Comparison of ENCODE assay signal across 16 mouse cellular contexts in the genomic region with DNA sequence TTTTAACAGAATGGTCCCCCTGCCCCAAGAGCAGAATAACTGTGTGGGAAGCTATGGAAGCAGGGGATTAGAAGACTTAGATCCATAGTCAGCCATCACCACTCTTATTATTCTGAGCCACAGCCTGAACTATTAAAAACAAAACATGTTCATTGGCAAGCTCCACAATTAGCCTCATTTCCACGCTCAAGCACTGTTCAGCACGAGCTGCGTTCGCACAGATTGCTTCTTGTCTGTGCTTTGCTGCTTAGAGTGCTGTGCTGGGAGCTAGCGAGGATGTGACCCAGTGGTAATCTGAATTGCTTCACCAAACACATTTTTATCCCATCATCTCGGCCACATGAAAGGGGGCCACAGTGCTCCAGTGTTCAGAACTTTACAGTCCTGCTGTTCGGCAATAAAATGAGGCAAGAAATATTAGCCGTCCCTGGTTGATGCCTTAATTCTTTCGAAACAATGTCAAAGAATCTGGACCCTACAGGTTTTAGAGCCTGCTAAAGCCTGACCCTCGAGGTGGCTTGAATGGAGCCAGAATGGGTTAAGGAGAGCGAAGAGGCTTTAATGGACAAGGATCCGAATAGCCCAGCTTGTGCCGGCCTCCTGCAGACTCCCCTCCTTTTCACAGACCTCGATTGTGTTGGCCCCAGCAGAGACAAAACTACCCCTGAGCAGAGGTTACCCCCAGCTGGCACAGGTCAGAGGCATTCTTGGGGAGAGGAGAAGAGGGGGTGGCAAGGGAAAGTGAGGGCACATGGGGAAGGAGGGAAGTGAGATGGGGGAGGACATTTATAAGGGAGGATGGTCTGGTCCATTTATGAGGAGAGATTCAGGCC. TPM values are rescaled to one million over a fixed set of nuclear protein-coding genes. Genes with fewer than 3 reads are reported as not detected.
DNase-seq lines count a peak whose midpoint lies in the region; ATAC-seq and TF ChIP-seq lines count a peak whose summit lies in the region.
"Had no signal": no experiment of that assay in that cellular context is flagged by ENCODE, and none has a peak within 500 bp of the region (broad histone marks: within the 10 kb centered on the region; RNA-seq: fewer than 3 reads in every experiment).

No protein-coding gene starts in this region.

- WGBS in forebrain, embryonic 16.5 days: 6% methylated on average over 14 of the region's 14 CpGs
- WGBS in limb, embryonic 14.5 days: 17% methylated on average over 14 of the region's 14 CpGs

- H3K4me2 ChIP-seq in forebrain, embryonic 16.5 days (ENCODE audit: low read length): peak overlapping the region; percentile 10; the same call in 1 of the 2 replicates
- H3K4me2 ChIP-seq in limb, embryonic 14.5 days (replicated peaks; ENCODE audit: low read depth, low read length, severe bottlenecking): no peak overlapping the region

- H3K36me3 ChIP-seq in forebrain, embryonic 16.5 days (ENCODE audit: control insufficient read depth, insufficient read depth): no peaks in the 10 kb centered on the region
- H3K36me3 ChIP-seq in limb, embryonic 14.5 days (ENCODE audit: control insufficient read depth, insufficient read depth, low read length): no peaks in the 10 kb centered on the region

- no peaks in the 10 kb centered on the region for H3K9me3 ChIP-seq in forebrain, embryonic 16.5 days (ENCODE audit: control insufficient read depth, low read length)
- no peaks in the 10 kb centered on the region for H3K9me3 ChIP-seq in limb, embryonic 14.5 days (ENCODE audit: control insufficient read depth, low read length)

- H3K27me3 ChIP-seq in forebrain, embryonic 16.5 days (replicated peaks; ENCODE audit: control insufficient read depth, insufficient read depth, low read length): peaks cover 27% of the 10 kb centered on the region
- H3K27me3 ChIP-seq in limb, embryonic 14.5 days (ENCODE audit: control insufficient read depth, insufficient read depth, low read length): peaks cover 9% of the 10 kb centered on the region; the same call in 1 of the 2 replicates

- peak; percentile 64 for ATAC-seq in forebrain, embryonic 16.5 days
- ATAC-seq in limb, embryonic 14.5 days (ENCODE audit: low FRiP score, low read depth): no peak

- H3K4me1 ChIP-seq in forebrain, embryonic 16.5 days (replicated peaks; ENCODE audit: control insufficient read depth, insufficient read depth, low read length): peaks cover 17% of the 10 kb centered on the region
- peaks cover 54% of the 10 kb centered on the region for H3K4me1 ChIP-seq in limb, embryonic 14.5 days (ENCODE audit: control insufficient read depth, insufficient read depth, low read length)

- H3K4me3 ChIP-seq in forebrain, embryonic 16.5 days (replicated peaks; ENCODE audit: low read length): no peak overlapping the region
- no peak overlapping the region for H3K4me3 ChIP-seq in limb, embryonic 14.5 days (replicated peaks; ENCODE audit: low read length)

- no peak overlapping the region for H3K9ac ChIP-seq in forebrain, embryonic 16.5 days (replicated peaks; ENCODE audit: low read depth, low read length)
- H3K9ac ChIP-seq in limb, embryonic 14.5 days (ENCODE audit: low read depth, low read length, severe bottlenecking): no peak overlapping the region

- H3K27ac ChIP-seq in forebrain, embryonic 16.5 days (ENCODE audit: low read length): no peak overlapping the region
- H3K27ac ChIP-seq in limb, embryonic 14.5 days (replicated peaks; ENCODE audit: low read depth, low read length): no peak overlapping the region

- no peak for TF ChIP-seq POLR2A in limb, embryonic 14.5 days (IDR thresholded peaks at IDR 0.05; ENCODE audit: borderline replicate concordance, extremely low read depth, insufficient read depth, insufficient read length)

- DNase-seq in right cerebral cortex, adult 2 months (ENCODE audit: low spot score in 2 of 2): peak; percentile 27 to 31
- DNase-seq in right cerebral cortex, postnatal 25 days: no peak
- peak; percentile 15 for DNase-seq in limb, embryonic 14.5 days (ENCODE audit: low spot score)
- peak; percentile 53 for DNase-seq in retina, postnatal 1 day
- DNase-seq in spleen, adult 12 weeks (ENCODE audit: low spot score): no peak
- no peak for DNase-seq in kidney, postnatal 36 days
- no peak for DNase-seq in gastrocnemius, adult 18-20 months (ENCODE audit: low spot score)
- DNase-seq: cerebellum, postnatal 25 days; heart, postnatal 36 days had no signal

RNA-seq across cellular contexts. Expression of a gene that starts 2.4 kb away (rescaled TPM):
- 3.0 and 5.1 TPM in 2 replicates for polyA plus RNA-seq in forebrain, embryonic 16.5 days (2015; fragmentation: Nextera tagmentation; extraction: Ambion mirVana)
- polyA plus RNA-seq in limb, embryonic 14.5 days (2012; rRNA removed): 52.9 and 77.9 TPM in 2 replicates
- polyA plus RNA-seq in limb, embryonic 14.5 days (2014; fragmentation: Nextera tagmentation; extraction: Ambion mirVana): 38.8 and 49.0 TPM in 2 replicates
- total RNA-seq in gastrocnemius, adult 18-20 months (2021): 1 to 10 TPM; 1.2 TPM
- total RNA-seq: monocyte, adult 5-6 weeks had no signal

RNA-seq across cellular contexts. Expression of a gene that starts 19.9 kb away (rescaled TPM):
- not detected in 2 replicates for polyA plus RNA-seq in forebrain, embryonic 16.5 days (2015; fragmentation: Nextera tagmentation; extraction: Ambion mirVana)
- polyA plus RNA-seq in limb, embryonic 14.5 days (2012; rRNA removed): 0.03 and 0.04 TPM in 2 replicates
- not detected in 2 replicates for polyA plus RNA-seq in limb, embryonic 14.5 days (2014; fragmentation: Nextera tagmentation; extraction: Ambion mirVana)
- not detected for total RNA-seq in gastrocnemius, adult 18-20 months (2021)
- total RNA-seq: left cerebral cortex, postnatal 10 days; monocyte, adult 5-6 weeks had no signal
- polyA plus RNA-seq: kidney, embryonic 14.5 days; testis, adult 2 months had no signal

RNA-seq across cellular contexts. Expression of a gene that starts 32.9 kb away (rescaled TPM):
- polyA plus RNA-seq in forebrain, embryonic 16.5 days (2015; fragmentation: Nextera tagmentation; extraction: Ambion mirVana): not detected in 2 replicates
- not detected in 2 replicates for polyA plus RNA-seq in limb, embryonic 14.5 days (2012; rRNA removed)
- not detected in 2 replicates for polyA plus RNA-seq in limb, embryonic 14.5 days (2014; fragmentation: Nextera tagmentation; extraction: Ambion mirVana)
- total RNA-seq in gastrocnemius, adult 18-20 months (2021): not detected
- total RNA-seq: heart, postnatal 36 days; monocyte, adult 5-6 weeks had no signal
- polyA plus RNA-seq: gonadal fat pad, adult 2 months; kidney, embryonic 14.5 days; lung, embryonic 16.5 days had no signal

RNA-seq across cellular contexts. Expression of a gene that starts 57.6 kb away (rescaled TPM):
- polyA plus RNA-seq in forebrain, embryonic 16.5 days (2015; fragmentation: Nextera tagmentation; extraction: Ambion mirVana): 0.15 and 0.20 TPM in 2 replicates
- 0.65 and 0.77 TPM in 2 replicates for polyA plus RNA-seq in limb, embryonic 14.5 days (2012; rRNA removed)
- polyA plus RNA-seq in limb, embryonic 14.5 days (2014; fragmentation: Nextera tagmentation; extraction: Ambion mirVana): 0.21 and 0.30 TPM in 2 replicates
- not detected for total RNA-seq in gastrocnemius, adult 18-20 months (2021)
- total RNA-seq: heart, postnatal 36 days; monocyte, adult 5-6 weeks had no signal
- polyA plus RNA-seq: kidney, embryonic 14.5 days; lung, embryonic 16.5 days had no signal

Comparison
In these comparisons a context has a peak if more than half of its experiments do, and no peak if none do; other contexts are left out.
1. DNase-seq: peak in right cerebral cortex, adult 2 months (2 of 2), limb, embryonic 14.5 days (single experiment) and retina, postnatal 1 day (single experiment); none in right cerebral cortex, postnatal 25 days (single experiment), spleen, adult 12 weeks (single experiment), kidney, postnatal 36 days (0 of 2) and gastrocnemius, adult 18-20 months (single experiment).